Mouse (Mus musculus) hindbrain, postnatal 0 days (tissue): ENCODE results near the gene Arfip1. TPM values are rescaled to one million over a fixed set of nuclear protein-coding genes. Genes with fewer than 3 reads are reported as not detected.

Source experiments
- ATAC-seq: fragments of 200-750 bp; cut with Nextera tagmentation; 2 replicates; pipeline ENCODE4 v1.8.0; 2017; ENCODE audit warnings: mild to moderate bottlenecking, moderate TSS enrichment, moderate library complexity
- DNase-seq: peaks from one replicate; pipeline ENCODE4 v3.0.0-alpha.2; 2015; ENCODE audit warnings: low spot score
- H3K27ac ChIP-seq: fragments of 300-500 bp; sonication (generic); 2 replicates; pipeline ENCODE4 v1.5.1; 2014; ENCODE audit warnings: mild to moderate bottlenecking
- H3K27me3 ChIP-seq: fragments of 300-500 bp; sonication (generic); 2 replicates; pipeline ENCODE4 v1.6.1; 2014; ENCODE audit warnings: low read length, mixed read lengths; ENCODE audit not compliant: insufficient read depth
- H3K36me3 ChIP-seq: fragments of 300-500 bp; sonication (generic); 2 replicates; pipeline ENCODE4 v1.6.1; 2014; ENCODE audit warnings: low read length, mixed read lengths; ENCODE audit not compliant: insufficient read depth
- H3K4me1 ChIP-seq: fragments of 300-500 bp; sonication (generic); 2 replicates; pipeline ENCODE4 v1.6.1; 2014; ENCODE audit warnings: antibody characterized with exemption, low read length, mixed read lengths; ENCODE audit not compliant: insufficient read depth
- H3K4me2 ChIP-seq: fragments of 300-500 bp; sonication (generic); 2 replicates; pipeline ENCODE4 v1.6.1; 2014; ENCODE audit warnings: low read depth, mild to moderate bottlenecking, low read length, moderate library complexity, mixed read lengths
- H3K4me3 ChIP-seq: fragments of 300-500 bp; sonication (generic); 2 replicates; pipeline ENCODE4 v1.5.1; 2014; ENCODE audit warnings: low read length
- H3K9ac ChIP-seq: fragments of 300-500 bp; sonication (generic); replicated peaks from 2 replicates; pipeline ENCODE4 v1.6.1; 2014; ENCODE audit warnings: mild to moderate bottlenecking, low read length, moderate library complexity, mixed read lengths
- H3K9me3 ChIP-seq: fragments of 300-500 bp; sonication (generic); 2 replicates; pipeline ENCODE4 v1.6.1; 2016; ENCODE audit warnings: low read length, mixed read lengths
- CTCF ChIP-seq: IDR thresholded peaks from 2 replicates; pipeline ENCODE4 v1.5.1; 2016; ENCODE audit warnings: antibody characterized with exemption, control low read depth, low read depth
- WGBS: fragments of 180-500 bp; shearing (Covaris S2); extraction: QIAGEN DNeasy Blood & Tissue Kit; methylation state at CpG from one replicate; pipeline ENCODE4 v1.1.7; 2014; 5-methylcytosine and 5-hydroxymethylcytosine counted together
- polyA plus RNA-seq: library from polyadenylated mRNA; unstranded; fragments of >200 nt; fragmentation: Nextera tagmentation; extraction: Ambion mirVana; gene quantifications from 2 replicates; pipeline ENCODE4 v1.2.1, GENCODE M21; 2015
- total RNA-seq: library from RNA; depleted of rRNA; stranded (reverse); fragments of >200 nt; gene quantifications from 2 replicates; pipeline ENCODE4 v1.2.3, GENCODE M21; 2014

Gene Arfip1
- total and polyA plus RNA-seq, 2 experiments from 2014 or later, result 15.4 to 22.8 TPM

DNA sequence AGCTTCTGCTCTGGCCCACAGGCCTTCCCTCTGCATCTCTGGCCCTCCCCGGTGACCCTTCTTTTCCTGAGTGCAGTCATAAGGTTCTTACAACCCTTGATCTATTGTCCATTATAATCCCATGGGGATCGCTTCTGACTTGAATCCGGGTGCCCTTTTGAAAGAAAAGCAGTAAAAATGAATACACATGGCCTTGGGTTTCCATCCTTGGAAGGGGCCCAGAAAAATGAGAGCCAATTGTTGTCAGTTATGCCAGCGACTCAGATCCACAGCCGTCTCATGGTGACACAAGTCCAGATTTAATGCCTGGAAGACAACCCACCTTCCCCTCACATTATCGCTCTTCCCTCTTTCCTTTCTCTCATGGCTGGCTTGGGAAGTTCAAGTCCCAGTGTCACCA lies 100.3 kb downstream of the Arfip1 start:
- ATAC-seq (no peak), DNase-seq (no peak)
- Histone ChIP-seq H3K4me2 (no peak overlapping the region), H3K9me3 (no peaks in the 10 kb centered on the region), H3K4me3 (no peak overlapping the region), H3K27me3 (peaks cover 5% of the 10 kb centered on the region; the same call in 1 of the 2 replicates), H3K36me3 (no peaks in the 10 kb centered on the region), H3K9ac (no peak overlapping the region), H3K27ac (no peak overlapping the region), H3K4me1 (no peaks in the 10 kb centered on the region)
- TF ChIP-seq CTCF, result no peak
- WGBS, result 74% methylated on average over 6 of the region's 6 CpGs

DNA sequence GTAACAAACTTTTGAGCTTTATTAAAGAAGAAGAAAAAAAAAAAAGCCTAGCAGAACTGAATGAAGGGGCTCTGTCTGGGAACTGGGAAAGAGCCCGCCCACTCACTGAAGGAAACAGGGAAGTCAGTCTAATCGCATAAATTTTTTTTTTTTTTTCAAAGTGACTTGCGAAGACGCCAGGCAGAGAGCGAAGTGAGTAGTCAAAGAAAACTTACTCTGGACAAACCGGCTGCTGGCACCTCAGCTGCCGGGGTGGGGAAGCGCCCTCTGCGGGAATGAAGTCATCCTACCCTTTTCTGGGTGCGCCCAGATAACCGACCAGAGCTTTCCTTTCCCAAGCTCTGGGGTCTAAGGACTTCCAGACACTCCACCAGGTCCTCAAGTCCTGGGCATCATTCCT lies 101.3 kb downstream of the Arfip1 start:
- Histone ChIP-seq H3K4me1 (no peaks in the 10 kb centered on the region), H3K4me3 (peak overlapping the region; percentile 78), H3K9me3 (no peaks in the 10 kb centered on the region), H3K27ac (no peak overlapping the region), H3K27me3 (peaks cover 5% of the 10 kb centered on the region; the same call in 1 of the 2 replicates), H3K9ac (no peak overlapping the region), H3K36me3 (no peaks in the 10 kb centered on the region), H3K4me2 (peak overlapping the region; percentile 96)
- no peak for ATAC-seq
- TF ChIP-seq CTCF, result peak; percentile 58
- WGBS, result 2% methylated on average over 11 of the region's 11 CpGs
- peak; percentile 63 for DNase-seq

DNA sequence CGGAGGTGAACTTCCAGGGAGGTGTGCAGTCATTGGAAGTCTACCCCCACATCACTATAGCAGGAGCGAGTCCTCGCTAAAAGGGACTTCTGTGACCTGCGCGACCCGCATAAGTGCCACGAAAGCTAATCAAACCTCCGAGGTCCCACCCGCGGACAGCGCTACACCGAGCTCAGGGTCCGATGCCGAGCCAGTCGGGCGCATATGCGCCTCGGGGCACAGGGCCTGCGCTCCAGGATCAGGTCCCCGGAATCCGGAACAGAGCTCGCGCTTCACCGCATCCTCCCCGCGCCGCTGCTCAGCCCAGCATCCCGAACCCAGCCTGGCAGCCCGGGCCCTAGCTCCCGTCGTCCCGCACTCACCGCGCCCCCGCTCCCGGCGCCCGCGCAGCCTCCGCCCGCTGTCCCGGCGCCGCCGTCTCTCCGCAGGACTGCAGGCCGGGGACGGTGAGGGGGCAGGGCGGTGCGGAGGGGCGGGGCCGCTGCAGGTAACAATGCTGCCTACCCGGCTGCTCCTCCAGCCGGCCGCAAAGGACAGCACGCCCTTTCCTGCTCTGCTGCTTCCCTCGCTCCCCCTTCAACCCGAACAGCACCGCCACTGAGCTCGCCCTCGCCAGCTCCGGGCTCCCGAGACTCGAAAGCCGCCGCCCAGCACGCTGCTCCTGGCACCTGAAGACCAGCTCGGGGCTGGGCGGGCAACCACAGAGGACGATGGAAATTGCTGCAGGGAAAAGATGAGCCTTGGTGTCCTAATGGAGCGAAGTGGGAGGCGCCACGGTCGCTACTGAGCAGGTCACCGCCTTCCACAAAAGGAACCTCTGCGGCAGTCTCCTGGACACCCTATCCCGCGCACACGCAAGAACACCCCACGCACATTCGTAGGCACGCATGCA lies 102.2 kb downstream of the Arfip1 start, which contains the start of gene Fhdc1:
Fhdc1 (minus strand) TSS at position 424 of the 892 bp plus-strand sequence.
- Histone ChIP-seq H3K27me3 (peaks cover 5% of the 10 kb centered on the region; the same call in 1 of the 2 replicates), H3K4me3 (peak within 1 kb of the TSS; percentile 78), H3K4me2 (peak within 1 kb of the TSS; percentile 96), H3K9me3 (no peaks in the 10 kb centered on the region), H3K27ac (peak within 1 kb of the TSS; percentile 58), H3K36me3 (no peaks in the 10 kb centered on the region), H3K4me1 (no peaks in the 10 kb centered on the region), H3K9ac (peak within 1 kb of the TSS; percentile 73)
- WGBS, result under 1% methylated on average over 68 of the region's 82 CpGs
- TF ChIP-seq CTCF, result peak; percentile 12; the same call in 1 of the 2 replicates
- DNase-seq (peak; percentile 56), ATAC-seq (peak; percentile 75)

DNA sequence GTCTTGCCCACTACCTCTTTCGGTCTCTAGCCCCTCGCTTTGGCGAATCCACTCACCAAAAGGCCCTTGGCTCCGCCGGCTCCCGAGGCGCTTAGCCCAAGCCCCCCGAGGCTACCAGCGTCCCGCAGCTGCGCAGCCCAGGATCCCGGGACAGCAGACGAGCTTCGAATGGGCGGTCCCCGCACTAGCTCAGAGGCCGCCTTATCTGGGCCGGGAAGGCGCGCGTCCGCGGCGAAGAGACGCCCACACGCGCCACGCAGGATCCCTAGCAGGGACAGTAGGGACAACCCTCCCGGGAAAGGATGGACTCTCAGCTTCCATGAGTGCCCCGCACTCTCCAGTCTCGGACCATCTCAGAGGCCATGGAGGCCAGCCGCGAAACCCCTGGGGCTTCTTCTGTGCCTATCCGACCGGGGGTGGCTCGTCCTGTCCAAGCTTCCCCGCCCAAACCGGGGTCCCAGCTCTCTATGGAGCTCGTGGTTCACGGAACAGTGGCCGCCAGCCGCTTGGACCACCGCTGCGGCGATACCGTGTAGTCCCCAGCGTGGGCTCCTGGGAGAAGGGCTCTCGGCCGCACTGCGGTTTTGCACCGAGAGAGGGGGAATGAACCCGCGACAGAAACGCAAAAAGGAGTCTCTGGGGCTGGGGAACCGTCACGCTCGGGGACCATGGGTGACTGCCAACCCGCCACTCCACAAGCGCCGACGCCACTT lies 103.0 kb downstream of the Arfip1 start:
- DNase-seq (peak; percentile 46), ATAC-seq (peak; percentile 40)
- peaks cover 5% of the 10 kb centered on the region; the same call in 1 of the 2 replicates for H3K27me3 ChIP-seq
- H3K4me3 ChIP-seq, result peak overlapping the region; percentile 78
- no peaks in the 10 kb centered on the region for H3K9me3 ChIP-seq
- under 1% methylated on average over 61 of the region's 61 CpGs for WGBS
- no peaks in the 10 kb centered on the region for H3K4me1 ChIP-seq
- no peaks in the 10 kb centered on the region for H3K36me3 ChIP-seq
- H3K27ac ChIP-seq, result peak overlapping the region; percentile 58
- peak overlapping the region; percentile 73 for H3K9ac ChIP-seq
- H3K4me2 ChIP-seq, result peak overlapping the region; percentile 96
- TF ChIP-seq CTCF, result no peak

DNA sequence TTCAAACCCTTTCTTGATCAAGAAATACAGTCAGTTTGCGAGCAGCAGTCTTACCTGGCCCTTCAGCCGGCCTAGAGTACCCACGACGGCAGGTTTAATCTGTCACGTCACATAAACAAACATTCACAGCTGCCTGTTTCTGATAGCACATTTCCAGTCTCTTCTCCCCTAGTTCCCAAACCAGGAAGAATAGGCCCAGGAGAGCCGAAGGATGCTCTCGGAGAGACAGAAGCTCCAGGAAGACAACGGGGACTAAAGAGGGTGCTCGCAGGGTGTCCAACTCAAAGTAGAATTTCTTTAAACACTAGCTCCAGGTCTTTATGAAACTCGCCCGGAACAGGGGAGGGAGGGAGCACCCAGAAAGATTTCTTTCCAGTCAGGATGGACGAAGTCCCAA lies 103.5 kb downstream of the Arfip1 start:
- Histone ChIP-seq H3K4me2 (peak overlapping the region; percentile 96), H3K36me3 (no peaks in the 10 kb centered on the region), H3K9me3 (no peaks in the 10 kb centered on the region), H3K4me3 (peak overlapping the region; percentile 78), H3K9ac (peak overlapping the region; percentile 73), H3K27ac (no peak overlapping the region), H3K27me3 (peaks cover 5% of the 10 kb centered on the region; the same call in 1 of the 2 replicates), H3K4me1 (no peaks in the 10 kb centered on the region)
- TF ChIP-seq CTCF, result no peak
- 13% methylated on average over 12 of the region's 12 CpGs for WGBS
- no peak for DNase-seq
- ATAC-seq, result no peak

DNA sequence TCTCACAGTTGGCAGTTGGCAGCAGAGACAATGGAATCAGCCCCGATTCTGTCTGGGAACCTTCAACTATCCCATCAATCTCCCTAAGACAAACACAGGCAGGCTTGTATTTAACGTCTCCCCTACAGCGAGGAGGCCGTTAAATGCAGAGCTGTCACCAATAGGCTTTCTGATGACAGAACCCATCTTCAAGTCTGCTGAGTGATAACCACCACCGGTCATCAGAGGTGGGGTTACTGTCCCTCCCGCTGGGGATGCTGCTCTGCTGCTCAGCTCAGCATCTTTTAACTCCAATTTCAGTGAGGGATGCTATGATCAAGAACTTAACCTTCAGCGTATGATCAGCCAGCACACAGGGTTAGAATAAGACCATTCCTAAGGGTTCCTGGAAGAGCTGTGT lies 104.2 kb downstream of the Arfip1 start:
- H3K9ac ChIP-seq, result no peak overlapping the region

More for the DNA sequence above, 104.2 kb downstream of the Arfip1 start:
- peak overlapping the region; percentile 96 for H3K4me2 ChIP-seq
- DNase-seq (no peak), ATAC-seq (no peak)
- TF ChIP-seq CTCF, result no peak
- peaks cover 5% of the 10 kb centered on the region; the same call in 1 of the 2 replicates for H3K27me3 ChIP-seq
- H3K4me3 ChIP-seq, result no peak overlapping the region
- no peak overlapping the region for H3K27ac ChIP-seq
- 15% methylated on average over 7 of the region's 7 CpGs for WGBS
- H3K9me3 ChIP-seq, result no peaks in the 10 kb centered on the region
- no peaks in the 10 kb centered on the region for H3K4me1 ChIP-seq
- no peaks in the 10 kb centered on the region for H3K36me3 ChIP-seq
